Mouse (Mus musculus): ENCODE data around the gene Ahsa1. TPM values are rescaled to one million over a fixed set of nuclear protein-coding genes. Genes with fewer than 3 reads are reported as not detected.

The Ahsa1 gene
- 213 and 236 TPM in 2 replicates for polyA plus RNA-seq (2015; fragmentation: Nextera tagmentation; extraction: Ambion mirVana)

DNA sequence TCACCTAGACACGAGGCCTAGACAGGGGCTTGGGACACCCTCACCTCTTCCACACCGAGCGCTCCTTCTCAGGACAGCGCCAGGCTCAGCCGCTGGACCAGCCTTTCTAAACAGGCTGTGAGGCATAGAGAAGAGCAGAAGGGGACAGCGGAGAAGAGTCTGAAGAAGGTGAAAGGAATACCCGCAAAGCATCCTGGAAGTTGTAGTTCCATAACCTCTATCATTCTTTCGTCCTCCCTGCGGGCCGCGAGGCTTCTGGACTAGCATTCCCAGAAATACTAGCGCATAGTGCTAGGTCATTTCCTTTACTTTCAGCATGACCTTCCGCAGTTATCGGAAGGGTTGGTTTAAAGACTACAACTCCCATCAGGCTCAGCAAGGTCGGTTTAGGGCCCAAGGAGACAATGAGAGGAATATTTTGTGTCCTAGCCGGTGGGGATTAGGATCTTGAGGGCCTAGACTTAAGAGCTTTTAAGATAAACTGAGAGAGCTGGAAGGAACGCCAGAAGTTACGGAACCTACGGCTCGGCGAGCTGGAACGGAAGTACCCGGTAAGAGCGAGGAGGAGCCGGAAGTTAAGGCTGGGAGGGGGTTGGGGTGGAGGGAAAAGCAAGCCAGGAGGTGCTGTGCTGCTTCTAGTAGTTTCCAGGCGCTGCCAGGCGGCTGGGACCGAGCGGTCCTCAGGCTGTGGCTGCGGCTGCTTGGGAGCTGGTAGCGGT, at the start of gene Ahsa1, which contains the start of gene Vipas39:
Gene Ahsa1 (plus strand): TSS at position 372 of the 719 bp plus-strand sequence.
Gene Vipas39 (minus strand): TSS at position 149 of the 719 bp plus-strand sequence.
- peak within 1 kb of the TSS; percentile 92 for H3K27ac ChIP-seq (replicated peaks)
- peak within 1 kb of the TSS; percentile 90 for H3K9ac ChIP-seq (replicated peaks)
- H3K36me3 ChIP-seq = peaks cover 42% of the 10 kb centered on the region
- peak within 1 kb of the TSS; percentile 77 for H3K4me2 ChIP-seq
- peak within 1 kb of the TSS; percentile 93 for H3K4me3 ChIP-seq (replicated peaks)
- H3K4me1 ChIP-seq = peaks cover 23% of the 10 kb centered on the region
- no peaks in the 10 kb centered on the region for H3K27me3 ChIP-seq (replicated peaks)
- H3K9me3 ChIP-seq (replicated peaks) = no peaks in the 10 kb centered on the region
- under 1% methylated on average over 31 of the region's 31 CpGs for WGBS
- ATAC-seq (ENCODE audit: low FRiP score) = peak; percentile 98

DNA sequence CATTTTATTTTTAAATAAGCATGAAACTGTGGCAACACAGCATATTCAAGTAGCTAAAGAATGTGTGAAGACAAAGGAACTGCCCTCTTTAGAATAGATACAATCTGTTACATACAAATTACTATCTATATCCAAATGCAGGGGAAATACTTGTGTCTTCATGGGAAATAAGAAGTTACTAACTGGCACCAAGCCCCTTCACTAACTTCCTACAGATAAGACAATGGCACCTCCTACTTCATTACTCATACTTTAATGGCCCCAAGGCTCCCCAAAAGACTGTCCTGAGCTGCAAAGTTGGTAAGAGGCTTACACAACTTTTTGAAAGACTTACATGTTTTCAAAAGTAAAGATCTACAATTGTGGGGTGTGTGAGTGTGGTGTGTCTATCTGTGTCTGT, 48.7 kb upstream of the Ahsa1 start:
- H3K27me3 ChIP-seq (replicated peaks) = no peaks in the 10 kb centered on the region

DNA sequence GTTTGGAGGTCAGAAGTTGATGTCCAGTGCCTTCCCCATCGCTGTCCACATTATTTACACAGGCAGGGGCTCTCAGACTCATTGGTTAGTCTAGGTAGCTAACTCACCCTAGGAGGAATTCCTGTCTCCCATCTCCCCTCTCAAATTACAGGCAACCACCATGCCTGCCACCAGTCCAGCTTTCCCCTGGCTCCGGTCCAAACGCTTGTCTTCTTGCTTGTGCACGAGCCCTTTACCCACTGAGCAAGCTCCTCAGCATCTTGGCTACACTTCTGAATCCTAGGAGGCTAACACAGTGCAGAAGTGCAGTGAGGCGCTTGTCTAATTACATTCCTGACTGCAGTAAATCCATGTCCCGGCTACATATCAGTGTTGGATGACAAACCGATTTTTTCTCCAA, 46.9 kb upstream of the Ahsa1 start:
- Histone ChIP-seq H3K9ac (replicated peaks) (no peak overlapping the region), H3K36me3 (no peaks in the 10 kb centered on the region), H3K4me1 (no peaks in the 10 kb centered on the region), H3K9me3 (replicated peaks) (no peaks in the 10 kb centered on the region), H3K4me2 (no peak overlapping the region), H3K27me3 (replicated peaks) (no peaks in the 10 kb centered on the region), H3K4me3 (replicated peaks) (no peak overlapping the region), H3K27ac (replicated peaks) (no peak overlapping the region)
- WGBS = 73% methylated on average over 7 of the region's 7 CpGs
- ATAC-seq (ENCODE audit: low FRiP score) = no peak

More for the DNA sequence above, 48.7 kb upstream of the Ahsa1 start:
- H3K4me3 ChIP-seq (replicated peaks) = no peak overlapping the region
- no peak for ATAC-seq (ENCODE audit: low FRiP score)
- H3K9me3 ChIP-seq (replicated peaks) = no peaks in the 10 kb centered on the region
- no peaks in the 10 kb centered on the region for H3K36me3 ChIP-seq
- H3K27ac ChIP-seq (replicated peaks) = no peak overlapping the region
- no peaks in the 10 kb centered on the region for H3K4me1 ChIP-seq
- no peak overlapping the region for H3K9ac ChIP-seq (replicated peaks)
- H3K4me2 ChIP-seq = no peak overlapping the region

DNA sequence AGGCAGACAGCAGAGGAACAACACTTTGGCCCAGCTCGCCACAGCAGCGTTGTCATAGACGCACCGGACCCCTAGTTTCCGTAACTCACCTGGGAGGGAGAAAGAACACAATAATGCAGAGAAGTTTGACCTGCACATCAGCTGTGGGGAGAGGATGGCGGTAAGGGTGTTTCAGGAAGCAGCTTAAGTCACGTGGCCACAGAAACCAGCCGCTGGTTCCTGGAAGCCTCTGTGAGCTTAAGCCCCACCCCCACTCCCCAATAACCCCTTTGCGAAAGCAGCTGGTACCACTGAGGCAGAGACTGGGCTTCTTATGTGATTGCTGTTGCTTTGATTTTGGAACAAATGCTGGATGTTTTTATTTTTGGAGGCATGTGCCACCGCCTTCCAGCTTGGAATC, 41.3 kb upstream of the Ahsa1 start:
- no peak for ATAC-seq (ENCODE audit: low FRiP score)
- Histone ChIP-seq H3K4me3 (replicated peaks) (no peak overlapping the region), H3K4me1 (no peaks in the 10 kb centered on the region), H3K27me3 (replicated peaks) (no peaks in the 10 kb centered on the region), H3K27ac (replicated peaks) (no peak overlapping the region), H3K36me3 (no peaks in the 10 kb centered on the region), H3K9me3 (replicated peaks) (no peaks in the 10 kb centered on the region), H3K4me2 (no peak overlapping the region), H3K9ac (replicated peaks) (no peak overlapping the region)
- WGBS = 80% methylated on average over 10 of the region's 10 CpGs

DNA sequence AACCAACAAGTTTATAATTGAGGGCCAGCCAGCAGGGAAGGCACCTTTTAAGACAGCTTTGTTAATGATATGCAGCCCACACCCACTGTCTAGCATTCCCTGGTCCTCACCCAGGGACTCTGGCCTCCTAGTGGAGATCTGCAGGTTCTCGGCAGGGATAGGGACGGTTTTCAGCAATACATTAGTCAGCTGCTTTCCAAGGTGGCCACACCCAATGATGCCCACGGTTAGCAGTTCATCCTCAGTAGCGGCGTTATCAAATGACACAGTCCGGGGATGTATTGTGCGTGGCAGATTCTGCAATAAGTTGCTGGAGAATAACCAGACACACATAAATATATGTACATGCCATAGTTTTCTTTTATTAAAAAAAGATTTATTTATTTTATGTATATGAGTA, 39.5 kb upstream of the Ahsa1 start:
- WGBS = 75% methylated on average over 7 of the region's 7 CpGs

DNA sequence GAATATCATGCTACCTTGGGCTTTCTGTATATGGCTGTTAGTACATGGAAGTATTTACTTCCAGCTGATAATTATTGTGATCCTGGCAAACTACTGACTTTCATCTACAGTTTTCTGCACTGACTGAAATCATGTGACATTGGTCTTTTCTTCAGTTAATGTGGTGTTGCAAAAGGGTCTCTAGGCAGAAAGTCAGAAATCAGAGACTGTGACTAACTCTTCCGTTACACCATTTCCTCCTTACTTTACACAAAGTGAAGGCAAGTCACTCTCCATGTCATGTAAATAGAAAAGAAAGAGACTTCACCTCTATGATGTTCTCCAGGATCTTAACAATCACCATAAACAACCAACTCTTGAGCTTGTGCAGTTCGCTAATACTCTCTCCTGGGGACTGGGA, 36.6 kb upstream of the Ahsa1 start:
- Histone ChIP-seq H3K27ac (replicated peaks) (no peak overlapping the region), H3K4me2 (no peak overlapping the region), H3K9me3 (replicated peaks) (no peaks in the 10 kb centered on the region), H3K4me1 (no peaks in the 10 kb centered on the region), H3K36me3 (no peaks in the 10 kb centered on the region), H3K9ac (replicated peaks) (no peak overlapping the region), H3K27me3 (replicated peaks) (no peaks in the 10 kb centered on the region), H3K4me3 (replicated peaks) (no peak overlapping the region)
- WGBS = 86% methylated on average over 2 of the region's 2 CpGs
- no peak for ATAC-seq (ENCODE audit: low FRiP score)

More for the DNA sequence above, 39.5 kb upstream of the Ahsa1 start:
- Histone ChIP-seq H3K27ac (replicated peaks) (no peak overlapping the region), H3K27me3 (replicated peaks) (no peaks in the 10 kb centered on the region), H3K9ac (replicated peaks) (no peak overlapping the region), H3K9me3 (replicated peaks) (no peaks in the 10 kb centered on the region), H3K4me3 (replicated peaks) (no peak overlapping the region), H3K4me2 (no peak overlapping the region), H3K36me3 (no peaks in the 10 kb centered on the region), H3K4me1 (no peaks in the 10 kb centered on the region)
- ATAC-seq (ENCODE audit: low FRiP score) = no peak

DNA sequence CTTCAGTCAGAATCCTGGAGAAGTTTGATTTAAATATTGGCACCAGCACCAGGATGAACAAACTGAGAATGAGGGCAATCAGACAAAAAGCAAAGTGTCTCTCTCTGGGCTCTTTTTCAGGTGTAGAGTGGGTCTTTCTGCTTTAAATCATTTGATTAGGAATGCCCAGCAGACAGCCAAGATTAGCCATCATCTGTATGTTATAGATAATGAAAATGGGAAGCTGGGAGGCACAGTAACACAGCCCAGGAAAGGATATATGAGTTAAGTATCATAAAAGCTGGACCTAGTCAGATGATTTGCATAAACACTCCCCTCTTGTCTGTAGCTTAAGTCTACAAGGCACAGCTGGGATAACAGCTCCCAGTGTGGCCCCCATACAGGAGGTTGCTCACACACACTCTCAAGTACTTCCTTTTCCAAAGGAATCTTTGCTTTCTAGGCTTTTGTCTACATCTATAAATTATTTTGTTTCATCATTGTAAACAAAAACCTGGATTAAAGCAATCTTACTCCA, 35.8 kb upstream of the Ahsa1 start:
- no peak for ATAC-seq (ENCODE audit: low FRiP score)
- Histone ChIP-seq H3K9ac (replicated peaks) (no peak overlapping the region), H3K4me3 (replicated peaks) (no peak overlapping the region), H3K36me3 (no peaks in the 10 kb centered on the region), H3K27me3 (replicated peaks) (no peaks in the 10 kb centered on the region), H3K9me3 (replicated peaks) (no peaks in the 10 kb centered on the region), H3K4me2 (no peak overlapping the region), H3K27ac (replicated peaks) (no peak overlapping the region), H3K4me1 (no peaks in the 10 kb centered on the region)

DNA sequence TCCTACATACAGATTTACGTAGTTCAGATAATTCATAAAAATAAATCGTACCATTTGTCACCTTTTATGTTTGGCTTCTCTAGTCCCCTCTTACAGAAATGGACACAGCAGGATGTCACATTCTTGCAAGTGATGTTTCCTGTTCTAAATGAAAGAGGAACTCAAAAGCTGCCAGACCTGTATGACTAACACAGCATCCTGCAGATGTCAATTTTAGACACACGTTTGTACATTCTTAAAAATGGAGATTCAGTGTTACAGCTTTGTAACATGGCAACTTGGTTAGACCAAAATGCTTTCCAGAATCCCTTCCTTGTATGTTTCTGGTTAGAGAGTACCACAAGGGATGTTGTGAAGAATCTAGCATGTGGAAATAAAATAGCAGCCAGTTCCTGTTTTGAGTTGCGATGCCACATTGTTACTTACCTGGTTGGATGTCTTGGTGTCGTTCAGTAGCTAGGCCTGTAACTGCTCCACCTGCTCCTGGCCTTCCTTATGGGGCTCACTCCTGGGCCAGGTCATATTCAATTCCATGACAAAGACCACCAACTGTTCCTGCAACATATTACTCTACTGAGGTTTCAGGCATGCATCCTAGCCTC, 29.3 kb upstream of the Ahsa1 start:
- WGBS = 84% methylated on average over 5 of the region's 5 CpGs
- peaks cover 45% of the 10 kb centered on the region for H3K36me3 ChIP-seq

DNA sequence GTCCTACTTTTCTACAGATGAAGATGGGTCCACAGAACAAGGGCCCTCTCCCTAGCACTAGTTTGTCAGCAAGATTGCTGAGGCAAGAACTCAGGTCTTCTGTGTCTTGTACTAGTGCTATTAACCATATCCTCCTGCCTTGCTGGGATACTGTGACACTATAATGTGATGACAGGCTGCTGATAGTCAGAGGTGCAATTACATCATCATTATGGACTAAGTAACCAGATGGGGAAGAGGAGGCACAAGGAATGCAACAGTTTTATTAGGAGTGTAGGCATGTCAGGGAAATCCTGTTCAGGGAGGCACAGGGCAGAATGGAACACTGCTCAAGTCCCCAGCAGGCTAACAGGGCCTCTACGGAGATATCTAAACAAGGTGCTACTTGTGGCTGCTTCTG, 27.6 kb upstream of the Ahsa1 start, which contains the start of gene Noxred1:
Gene Noxred1 (minus strand): TSS at position 101 of the 400 bp plus-strand sequence.
- Histone ChIP-seq H3K4me2 (no peak within 1 kb of the TSS), H3K27me3 (replicated peaks) (no peaks in the 10 kb centered on the region), H3K4me1 (no peaks in the 10 kb centered on the region), H3K36me3 (peaks cover 53% of the 10 kb centered on the region), H3K9ac (replicated peaks) (no peak within 1 kb of the TSS), H3K27ac (replicated peaks) (no peak within 1 kb of the TSS), H3K4me3 (replicated peaks) (no peak within 1 kb of the TSS), H3K9me3 (replicated peaks) (no peaks in the 10 kb centered on the region)
- 97% methylated on average over 1 of the region's 1 CpGs for WGBS
- no peak for ATAC-seq (ENCODE audit: low FRiP score)

More for the DNA sequence above, 29.3 kb upstream of the Ahsa1 start:
- no peak for ATAC-seq (ENCODE audit: low FRiP score)
- Histone ChIP-seq H3K4me3 (replicated peaks) (no peak overlapping the region), H3K27ac (replicated peaks) (no peak overlapping the region), H3K27me3 (replicated peaks) (no peaks in the 10 kb centered on the region), H3K4me2 (no peak overlapping the region), H3K4me1 (no peaks in the 10 kb centered on the region), H3K9me3 (replicated peaks) (no peaks in the 10 kb centered on the region), H3K9ac (replicated peaks) (no peak overlapping the region)

DNA sequence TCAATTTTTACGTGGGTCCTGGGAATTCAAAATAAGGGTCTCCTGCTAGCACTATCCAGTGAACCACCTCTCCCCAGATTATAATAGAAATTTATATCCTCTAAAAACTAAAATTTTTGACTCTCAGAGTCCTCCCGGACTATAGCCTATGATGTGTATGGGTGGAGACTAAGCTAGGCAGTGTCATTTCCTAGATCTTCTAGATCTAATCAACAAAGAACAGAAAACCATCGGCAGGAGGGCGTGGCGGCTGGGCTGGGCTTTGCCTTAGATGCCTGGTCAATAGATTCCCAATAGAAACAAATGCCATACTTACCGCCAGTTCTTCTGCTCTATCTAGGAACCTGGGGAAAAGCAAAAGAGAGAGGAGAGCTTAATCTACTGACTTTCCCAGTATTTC, 16.1 kb upstream of the Ahsa1 start:
- Histone ChIP-seq H3K4me2 (no peak overlapping the region), H3K9ac (replicated peaks) (no peak overlapping the region), H3K4me1 (no peaks in the 10 kb centered on the region), H3K36me3 (peaks cover 85% of the 10 kb centered on the region), H3K27ac (replicated peaks) (no peak overlapping the region), H3K4me3 (replicated peaks) (no peak overlapping the region), H3K9me3 (replicated peaks) (no peaks in the 10 kb centered on the region), H3K27me3 (replicated peaks) (no peaks in the 10 kb centered on the region)
- no peak for ATAC-seq (ENCODE audit: low FRiP score)
- WGBS = 97% methylated on average over 6 of the region's 6 CpGs

DNA sequence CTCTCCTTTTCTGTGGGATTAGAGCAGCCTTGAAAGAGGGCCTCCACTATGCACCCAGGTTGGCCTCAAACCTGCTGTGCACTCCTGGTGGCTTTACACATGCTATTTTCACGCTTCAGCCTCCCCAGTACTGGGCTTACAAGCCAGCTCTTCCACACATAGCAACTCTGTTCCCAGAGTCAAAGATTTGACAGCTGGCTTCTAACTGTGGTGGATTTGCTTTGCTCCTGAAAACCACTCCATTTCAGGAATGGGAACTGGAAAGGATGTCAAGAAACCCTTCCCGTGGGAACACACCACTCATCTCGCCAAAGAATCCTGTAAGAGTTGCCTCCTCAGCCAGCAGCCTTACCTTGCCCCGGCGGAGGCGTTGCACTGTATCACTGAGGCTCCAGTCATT, 12.4 kb upstream of the Ahsa1 start:
- H3K4me2 ChIP-seq = no peak overlapping the region
- WGBS = 94% methylated on average over 6 of the region's 6 CpGs
- no peak overlapping the region for H3K4me3 ChIP-seq (replicated peaks)
- no peak overlapping the region for H3K9ac ChIP-seq (replicated peaks)
- no peaks in the 10 kb centered on the region for H3K27me3 ChIP-seq (replicated peaks)
- no peak overlapping the region for H3K27ac ChIP-seq (replicated peaks)
- H3K9me3 ChIP-seq (replicated peaks) = no peaks in the 10 kb centered on the region
- ATAC-seq (ENCODE audit: low FRiP score) = no peak
- no peaks in the 10 kb centered on the region for H3K4me1 ChIP-seq
- H3K36me3 ChIP-seq = peaks cover 91% of the 10 kb centered on the region

DNA sequence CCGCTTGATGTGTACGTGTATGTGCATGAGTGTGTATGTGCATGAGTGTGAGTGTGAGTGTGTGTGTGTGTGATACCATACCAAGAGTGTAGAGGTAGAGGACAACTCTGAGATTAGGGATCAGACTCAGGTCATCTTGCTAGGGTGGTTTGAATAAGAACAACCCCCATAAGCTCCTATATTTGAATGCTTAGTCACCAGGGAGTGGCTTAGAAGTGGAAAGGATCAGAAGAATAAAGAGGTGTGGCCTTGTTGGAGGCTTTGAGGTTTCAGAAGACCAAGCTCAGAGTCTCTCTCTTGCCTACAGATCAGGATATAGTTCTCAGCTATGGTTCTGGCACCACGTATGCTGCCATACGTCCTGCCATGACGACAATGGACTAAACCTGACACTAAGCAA, 9.7 kb upstream of the Ahsa1 start:
- WGBS = 98% methylated on average over 5 of the region's 5 CpGs

More for the DNA sequence above, 9.7 kb upstream of the Ahsa1 start:
- Histone ChIP-seq H3K27me3 (replicated peaks) (no peaks in the 10 kb centered on the region), H3K4me1 (no peaks in the 10 kb centered on the region), H3K4me3 (replicated peaks) (no peak overlapping the region), H3K9me3 (replicated peaks) (no peaks in the 10 kb centered on the region), H3K4me2 (no peak overlapping the region), H3K27ac (replicated peaks) (no peak overlapping the region), H3K36me3 (peaks cover 83% of the 10 kb centered on the region), H3K9ac (replicated peaks) (no peak overlapping the region)
- ATAC-seq (ENCODE audit: low FRiP score) = no peak
